Mouse (Mus musculus) brain, embryonic 18.5 days (tissue): ENCODE results near the gene Ifrd1.
A peak's percentile ranks its signal among the peaks of the same experiment; 100 is the strongest.
"Not testable (repeated sequence)": the region's sequence is repeated elsewhere in the genome, so short reads cannot be mapped to it uniquely, and the experiment has no call there.

Source experiments
- DNase-seq: peaks from one replicate; pipeline ENCODE4 v3.0.0-alpha.2; 2012; ENCODE audit warnings: low read depth, low spot score

Gene Ifrd1

GRCm38 (mm10) chr12:40248454-40249180 is at the start of gene Ifrd1:
TSS of gene Ifrd1 (minus strand) at chr12:40248504.
- DNase-seq: no peak

DNA sequence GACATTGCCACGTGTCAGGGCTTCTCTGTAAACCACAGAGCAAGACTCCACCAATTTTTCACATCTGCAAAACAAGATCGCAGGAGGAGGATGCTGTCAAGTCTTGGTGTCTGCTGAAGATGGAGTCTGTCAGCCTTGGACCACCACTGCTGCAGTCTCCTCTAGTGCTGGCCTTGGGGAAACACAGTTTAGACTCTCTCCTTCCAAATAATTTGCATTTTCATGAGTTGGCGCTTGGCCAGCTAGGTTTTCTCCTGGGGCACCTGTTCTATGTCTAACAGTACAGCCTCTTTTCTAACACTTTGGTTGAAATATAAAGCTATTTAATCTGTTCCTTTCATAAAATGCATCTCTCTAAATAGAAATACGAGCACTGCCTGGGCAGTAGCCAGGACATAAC is 38.2 kb upstream of the Ifrd1 start:
- DNase-seq: no peak

DNA sequence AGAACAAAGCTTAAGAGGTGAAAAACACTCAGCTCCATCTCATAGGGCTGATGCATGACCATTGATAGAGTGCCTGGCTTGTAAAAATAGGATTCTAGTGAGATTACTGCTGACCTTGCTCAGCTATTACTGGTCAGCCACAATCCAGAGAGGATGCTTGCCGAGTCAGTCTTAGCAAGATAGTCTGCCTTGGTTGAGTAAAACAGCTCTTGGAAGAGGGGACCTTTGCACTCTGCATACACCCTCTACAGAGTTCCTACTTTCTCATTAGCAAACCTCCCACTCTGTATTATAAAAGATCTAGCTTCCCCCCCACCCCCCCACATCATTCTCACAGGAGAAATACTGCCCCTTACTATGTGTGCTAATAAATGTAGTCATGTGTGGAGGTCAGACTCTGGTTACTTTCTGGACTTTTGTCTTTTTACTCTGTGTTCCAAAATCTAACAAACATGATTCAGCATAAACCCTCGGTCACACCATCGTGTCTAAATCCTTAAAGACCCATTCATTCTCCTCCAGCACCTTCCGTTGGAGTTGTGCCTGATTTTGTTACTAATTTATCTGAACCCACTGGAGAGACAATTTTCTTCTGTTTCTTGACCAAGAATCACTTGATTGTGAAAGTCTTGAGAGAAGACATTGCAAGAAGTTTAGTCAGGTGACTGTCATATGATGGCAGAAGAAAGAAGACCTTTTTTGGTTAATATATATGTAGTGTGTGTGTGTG is 32.5 kb upstream of the Ifrd1 start:
- DNase-seq: no peak

GRCm38 (mm10) chr12:40277581-40277980 is 29.3 kb upstream of the Ifrd1 start:
- DNase-seq: no peak

DNA sequence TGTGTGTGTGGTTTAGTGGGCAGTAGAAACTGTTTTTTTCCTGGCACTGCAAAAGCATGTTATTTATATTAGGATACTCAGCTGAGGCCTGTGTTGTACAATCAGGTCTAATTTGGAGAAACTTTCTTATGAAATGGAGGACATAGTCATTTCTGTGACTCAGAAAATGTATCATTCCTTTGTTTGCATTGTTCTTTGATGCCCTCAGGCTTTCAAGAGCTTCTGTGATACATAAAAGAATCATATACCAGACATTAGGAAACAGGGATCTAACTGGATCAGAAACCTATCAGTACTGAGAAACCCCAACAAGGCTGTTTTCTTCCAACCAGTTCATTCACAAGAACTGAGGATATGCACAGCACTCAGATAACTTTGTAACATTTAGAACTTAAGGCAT is 26.6 kb upstream of the Ifrd1 start:
- DNase-seq: no peak

DNA sequence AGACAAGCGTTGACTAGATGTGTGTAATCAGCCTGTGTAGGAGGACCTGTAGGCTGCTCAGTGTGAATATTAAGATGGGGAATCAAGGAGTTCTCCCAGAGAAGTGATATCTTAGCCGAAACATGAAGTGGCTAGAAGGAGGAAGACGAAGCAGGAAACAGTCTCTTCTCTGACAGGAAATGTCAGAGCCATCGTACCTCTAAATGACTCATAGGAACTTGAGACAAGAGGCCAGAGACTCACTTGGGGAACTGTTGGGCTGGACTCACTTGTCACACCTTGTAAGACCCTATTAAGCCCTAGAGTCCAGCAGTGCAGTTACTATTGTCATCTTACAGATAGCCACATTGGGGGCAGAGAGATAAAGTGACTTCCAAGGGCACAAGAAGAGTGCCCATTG is 25.0 kb upstream of the Ifrd1 start:
- no peak for DNase-seq

GRCm38 (mm10) chr12:40272710-40273109 is 24.4 kb upstream of the Ifrd1 start:
- DNase-seq: no peak

GRCm38 (mm10) chr12:40268313-40268712 is 20.0 kb upstream of the Ifrd1 start:
- no peak for DNase-seq

GRCm38 (mm10) chr12:40263712-40264111 is 15.4 kb upstream of the Ifrd1 start:
- DNase-seq: no peak

- no peak for DNase-seq
Observed at GRCm38 (mm10) chr12:40263006-40263405, 14.7 kb upstream of the Ifrd1 start.

DNA sequence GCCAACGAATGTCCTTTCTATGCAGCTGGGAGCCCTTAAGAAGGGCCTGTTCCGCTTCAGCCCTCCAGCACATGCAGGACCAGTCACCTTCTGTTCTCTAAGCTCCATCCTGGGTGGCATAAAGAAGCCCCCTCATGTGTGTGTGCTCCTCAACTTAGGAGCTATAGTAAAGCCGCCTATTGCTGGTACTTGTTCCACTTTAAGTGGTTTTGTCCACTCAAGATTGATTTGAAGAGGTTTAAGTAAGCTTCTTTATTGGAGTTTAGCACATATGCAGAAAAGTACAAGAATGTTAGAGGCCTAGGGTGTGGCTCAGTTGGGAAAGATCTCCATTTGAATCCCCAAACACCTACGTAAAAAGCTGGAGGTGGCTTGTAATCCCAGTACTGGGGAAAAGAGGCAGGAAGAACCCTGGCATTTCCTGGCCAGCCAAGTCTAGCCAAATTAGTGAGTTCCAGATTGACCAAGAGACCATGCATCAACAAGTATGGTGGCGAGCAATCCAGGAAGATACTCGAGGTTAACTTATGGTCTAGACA is 10.2 kb upstream of the Ifrd1 start:
- no peak for DNase-seq

GRCm38 (mm10) chr12:40257226-40257625 is 8.9 kb upstream of the Ifrd1 start:
- peak; percentile 49 for DNase-seq

GRCm38 (mm10) chr12:40256543-40256942 is 8.2 kb upstream of the Ifrd1 start:
- no peak for DNase-seq

GRCm38 (mm10) chr12:40256033-40256432 is 7.7 kb upstream of the Ifrd1 start:
- no peak for DNase-seq

DNA sequence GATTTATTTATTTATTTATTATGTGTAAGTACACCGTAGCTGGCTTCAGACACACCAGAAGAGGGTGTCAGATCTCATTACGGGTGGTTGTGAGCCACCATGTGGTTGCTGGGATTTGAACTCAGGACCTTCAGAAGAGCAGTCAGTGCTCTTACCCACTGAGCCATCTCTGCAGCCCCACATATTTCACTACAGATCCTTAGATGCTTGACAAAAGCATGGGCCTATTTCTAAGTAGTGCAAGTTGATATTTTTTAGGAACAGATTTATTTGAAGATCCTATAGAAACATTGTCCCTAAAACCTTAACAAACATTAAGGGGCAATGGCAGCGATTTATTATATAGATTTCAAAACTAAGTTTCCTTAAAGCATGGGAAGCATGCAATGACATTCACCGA is 7.0 kb upstream of the Ifrd1 start:
- not testable (repeated sequence) for DNase-seq

DNA sequence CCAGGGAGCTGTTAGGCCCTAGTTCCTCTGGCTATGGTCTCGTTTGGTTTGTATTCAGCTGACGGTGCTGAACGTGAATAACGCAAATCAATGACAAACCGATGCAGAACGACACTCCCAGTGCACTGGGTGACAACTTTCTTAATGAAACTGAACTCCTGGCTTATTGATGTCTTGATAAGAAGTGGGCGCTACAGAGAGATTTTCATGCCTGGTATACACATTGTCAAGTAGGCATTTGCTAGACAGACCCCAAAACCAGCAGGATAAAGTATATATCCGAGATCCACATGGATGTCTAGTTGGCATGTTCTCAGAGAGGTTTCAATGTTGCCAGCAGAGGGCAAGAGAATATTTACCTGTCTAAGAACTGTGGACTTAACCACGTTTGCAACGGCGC is 6.4 kb upstream of the Ifrd1 start:
- DNase-seq: no peak

GRCm38 (mm10) chr12:40253241-40253640 is 4.9 kb upstream of the Ifrd1 start:
- no peak for DNase-seq

- no peak for DNase-seq
Observed at GRCm38 (mm10) chr12:40250256-40250655, 2.0 kb upstream of the Ifrd1 start.

DNA sequence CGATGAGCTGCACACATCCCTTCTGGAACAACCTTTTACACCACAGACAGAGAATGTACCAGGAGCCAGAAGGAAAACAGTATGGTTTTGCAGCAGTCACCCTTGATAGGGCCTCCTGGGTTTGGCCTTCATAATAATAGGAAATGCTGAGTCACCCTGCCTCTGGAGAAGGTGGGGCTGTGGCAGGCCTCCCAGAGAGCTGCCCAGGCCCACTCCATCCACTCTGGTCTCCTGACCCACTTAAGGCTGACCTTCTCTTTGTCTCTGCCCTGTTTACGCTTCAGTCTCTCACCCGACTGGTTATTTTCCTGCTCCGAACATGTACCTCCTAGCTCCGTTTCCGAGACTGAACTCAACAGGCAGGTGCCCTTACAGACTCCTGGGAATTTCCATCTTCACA is 328 bp downstream of the Ifrd1 start:
- no peak for DNase-seq

DNA sequence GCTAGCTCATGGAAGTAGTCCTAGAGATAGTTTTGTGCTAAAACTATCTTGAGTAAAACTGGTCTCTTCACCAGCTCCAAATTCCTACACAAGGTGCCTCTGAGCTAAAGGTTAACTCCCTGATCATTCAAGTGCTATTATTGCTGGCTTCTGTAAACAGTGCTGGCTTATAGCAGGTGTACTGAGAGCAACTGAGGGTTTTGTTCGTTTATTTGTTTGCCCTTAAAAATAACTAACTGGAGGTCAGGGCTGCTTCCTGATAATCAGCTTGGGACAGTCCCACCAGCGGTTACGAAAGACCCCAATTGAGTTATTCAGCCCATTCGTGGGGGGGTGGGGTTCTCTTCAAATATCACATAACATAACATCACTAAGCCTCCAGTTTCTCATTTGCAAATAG is 920 bp downstream of the Ifrd1 start:
- no peak for DNase-seq

GRCm38 (mm10) chr12:40245434-40245970 is 2.8 kb downstream of the Ifrd1 start:
- DNase-seq: no peak

- DNase-seq: no peak
Observed at GRCm38 (mm10) chr12:40244926-40245325, 3.4 kb downstream of the Ifrd1 start.

DNA sequence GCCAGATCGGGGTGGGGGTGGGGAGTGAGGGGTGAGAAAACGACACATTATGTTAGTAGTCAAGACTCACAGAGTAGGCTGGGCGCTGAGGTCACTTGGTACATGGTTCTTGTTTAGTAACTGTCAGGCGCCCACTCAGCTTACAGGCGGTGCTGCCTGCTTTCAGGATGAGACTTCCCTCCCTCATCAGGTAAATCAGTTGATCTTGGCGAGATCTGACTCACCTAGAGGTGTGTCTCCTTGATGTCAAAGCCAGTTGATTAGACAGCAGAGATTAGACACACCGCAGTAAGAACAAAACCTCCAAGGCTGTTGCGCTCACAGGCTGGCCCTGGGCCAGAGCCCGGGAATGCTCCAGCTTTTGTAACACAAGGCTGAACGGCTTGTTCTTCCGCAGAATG is 4.5 kb downstream of the Ifrd1 start:
- DNase-seq: no peak
